Mouse (Mus musculus) stomach, embryonic 16.5 days (tissue): Measurements from ENCODE around the gene Ctla4. TPM values are rescaled to one million over a fixed set of nuclear protein-coding genes. Genes with fewer than 3 reads are reported as not detected.

Experiments used
- ATAC-seq: fragments of 200-750 bp; cut with Nextera tagmentation; 2 replicates; pipeline ENCODE4 v1.8.0; 2017; ENCODE audit warnings: moderate number of reproducible peaks, moderate TSS enrichment; ENCODE audit not compliant: insufficient read depth, low FRiP score
- H3K27ac ChIP-seq: fragments of 300-500 bp; sonication (generic); 2 replicates; pipeline ENCODE4 v1.5.1; 2014; ENCODE audit warnings: low read length
- H3K27me3 ChIP-seq: fragments of 300-500 bp; sonication (generic); 2 replicates; pipeline ENCODE4 v1.6.1; 2014; ENCODE audit warnings: low read length, control low read depth, mixed read lengths; ENCODE audit not compliant: control insufficient read depth, insufficient read depth
- H3K36me3 ChIP-seq: fragments of 300-500 bp; sonication (generic); 2 replicates; pipeline ENCODE4 v1.6.1; 2014; ENCODE audit warnings: low read length; ENCODE audit not compliant: control insufficient read depth, insufficient read depth
- H3K4me1 ChIP-seq: fragments of 300-500 bp; sonication (generic); 2 replicates; pipeline ENCODE4 v1.6.1; 2014; ENCODE audit warnings: low read length, control low read depth, mixed read lengths; ENCODE audit not compliant: control insufficient read depth, insufficient read depth
- H3K4me2 ChIP-seq: fragments of 300-500 bp; sonication (generic); 2 replicates; pipeline ENCODE4 v1.6.1; 2014; ENCODE audit warnings: low read depth, low read length, mixed read lengths
- H3K4me3 ChIP-seq: fragments of 300-500 bp; sonication (generic); replicated peaks from 2 replicates; pipeline ENCODE4 v1.5.1; 2014; ENCODE audit warnings: mild to moderate bottlenecking, low read length
- H3K9ac ChIP-seq: fragments of 300-500 bp; sonication (generic); 2 replicates; pipeline ENCODE4 v1.6.1; 2014; ENCODE audit warnings: low read length
- H3K9me3 ChIP-seq: fragments of 300-500 bp; sonication (generic); replicated peaks from 2 replicates; pipeline ENCODE4 v1.6.1; 2016; ENCODE audit warnings: low read length, control low read depth; ENCODE audit not compliant: control insufficient read depth
- WGBS: fragments of 180-500 bp; shearing (Covaris S2); extraction: QIAGEN DNeasy Blood & Tissue Kit; methylation state at CpG from one replicate; pipeline ENCODE4 v1.1.7; 2014; 5-methylcytosine and 5-hydroxymethylcytosine counted together
- polyA plus RNA-seq: library from polyadenylated mRNA; unstranded; fragments of >200 nt; fragmentation: Nextera tagmentation; extraction: Ambion mirVana; gene quantifications from 2 replicates; pipeline ENCODE4 v1.2.1, GENCODE M21; 2015

Ctla4 gene
- polyA plus RNA-seq, 1 experiment from 2014 or later: not detected

- H3K9ac ChIP-seq: no peak overlapping the region
- no peak for ATAC-seq
- 84% methylated on average over 3 of the region's 3 CpGs for WGBS
- no peaks in the 10 kb centered on the region for H3K36me3 ChIP-seq
- no peak overlapping the region for H3K27ac ChIP-seq
- no peaks in the 10 kb centered on the region for H3K4me1 ChIP-seq
- no peak overlapping the region for H3K4me3 ChIP-seq
- no peaks in the 10 kb centered on the region for H3K9me3 ChIP-seq
- H3K4me2 ChIP-seq: no peak overlapping the region
- H3K27me3 ChIP-seq: no peaks in the 10 kb centered on the region
Measured at GRCm38 (mm10) chr1:60907466-60907865, 20.7 kb downstream of the Ctla4 start.

- no peak overlapping the region for H3K9ac ChIP-seq
- no peaks in the 10 kb centered on the region for H3K9me3 ChIP-seq
- H3K27me3 ChIP-seq: no peaks in the 10 kb centered on the region
- no peak overlapping the region for H3K27ac ChIP-seq
- no peak overlapping the region for H3K4me2 ChIP-seq
- H3K4me1 ChIP-seq: no peaks in the 10 kb centered on the region
- no peaks in the 10 kb centered on the region for H3K36me3 ChIP-seq
- no peak overlapping the region for H3K4me3 ChIP-seq
- 84% methylated on average over 9 of the region's 9 CpGs for WGBS
- ATAC-seq: no peak
Measured at GRCm38 (mm10) chr1:60908751-60909161, 22.0 kb downstream of the Ctla4 start.

GRCm38 (mm10) chr1:60909746-60910145 is 22.9 kb downstream of the Ctla4 start:
- Histone ChIP-seq H3K4me2 (no peak overlapping the region), H3K4me3 (no peak overlapping the region), H3K9me3 (no peaks in the 10 kb centered on the region), H3K36me3 (no peaks in the 10 kb centered on the region), H3K27ac (no peak overlapping the region), H3K9ac (no peak overlapping the region), H3K4me1 (no peaks in the 10 kb centered on the region), H3K27me3 (no peaks in the 10 kb centered on the region)
- 63% methylated on average over 1 of the region's 1 CpGs for WGBS
- no peak for ATAC-seq

GRCm38 (mm10) chr1:60910796-60911195 is 24.0 kb downstream of the Ctla4 start:
- no peaks in the 10 kb centered on the region for H3K36me3 ChIP-seq
- H3K9me3 ChIP-seq: no peaks in the 10 kb centered on the region
- H3K4me2 ChIP-seq: no peak overlapping the region
- H3K4me1 ChIP-seq: no peaks in the 10 kb centered on the region
- no peak for ATAC-seq
- 44% methylated on average over 1 of the region's 1 CpGs for WGBS
- no peak overlapping the region for H3K4me3 ChIP-seq
- H3K27me3 ChIP-seq: no peaks in the 10 kb centered on the region
- no peak overlapping the region for H3K27ac ChIP-seq
- H3K9ac ChIP-seq: no peak overlapping the region

- Histone ChIP-seq H3K27me3 (no peaks in the 10 kb centered on the region), H3K9me3 (no peaks in the 10 kb centered on the region), H3K9ac (no peak overlapping the region), H3K27ac (no peak overlapping the region), H3K4me2 (no peak overlapping the region), H3K4me1 (0 out of 2 replicates have a peak, but pooled peaks cover under 1% of the 10 kb centered on the region), H3K4me3 (no peak overlapping the region), H3K36me3 (no peaks in the 10 kb centered on the region)
- 78% methylated on average over 3 of the region's 3 CpGs for WGBS
- ATAC-seq: no peak
Measured at GRCm38 (mm10) chr1:60911631-60912030, 24.8 kb downstream of the Ctla4 start.

GRCm38 (mm10) chr1:60913305-60913704 is 26.5 kb downstream of the Ctla4 start:
- H3K4me2 ChIP-seq: no peak overlapping the region
- 86% methylated on average over 4 of the region's 4 CpGs for WGBS
- H3K27ac ChIP-seq: no peak overlapping the region
- H3K27me3 ChIP-seq: no peaks in the 10 kb centered on the region
- H3K9ac ChIP-seq: no peak overlapping the region
- no peak for ATAC-seq
- H3K4me3 ChIP-seq: no peak overlapping the region
- H3K36me3 ChIP-seq: no peaks in the 10 kb centered on the region
- H3K9me3 ChIP-seq: no peaks in the 10 kb centered on the region
- H3K4me1 ChIP-seq: 0 out of 2 replicates have a peak, but pooled peaks cover 3% of the 10 kb centered on the region

- H3K4me3 ChIP-seq: no peak overlapping the region
- H3K9me3 ChIP-seq: no peaks in the 10 kb centered on the region
- H3K36me3 ChIP-seq: no peaks in the 10 kb centered on the region
- no peak overlapping the region for H3K9ac ChIP-seq
- no peak overlapping the region for H3K27ac ChIP-seq
- ATAC-seq: no peak
- H3K4me2 ChIP-seq: no peak overlapping the region
- WGBS: 42% methylated on average over 10 of the region's 10 CpGs
- H3K4me1 ChIP-seq: 0 out of 2 replicates have a peak, but pooled peaks cover 7% of the 10 kb centered on the region
- H3K27me3 ChIP-seq: no peaks in the 10 kb centered on the region
Measured at GRCm38 (mm10) chr1:60916281-60916781, 29.5 kb downstream of the Ctla4 start.

- ATAC-seq: peak; percentile 77; the same call in 1 of the 2 replicates
Measured at GRCm38 (mm10) chr1:60920493-60921355, 33.9 kb downstream of the Ctla4 start.

GRCm38 (mm10) chr1:60929036-60929435 is 42.2 kb downstream of the Ctla4 start:
- H3K27me3 ChIP-seq: no peaks in the 10 kb centered on the region
- H3K4me3 ChIP-seq: no peak overlapping the region
- no peak overlapping the region for H3K9ac ChIP-seq
- H3K36me3 ChIP-seq: no peaks in the 10 kb centered on the region
- H3K27ac ChIP-seq: no peak overlapping the region
- no peaks in the 10 kb centered on the region for H3K9me3 ChIP-seq
- H3K4me2 ChIP-seq: no peak overlapping the region
- WGBS: 84% methylated on average over 3 of the region's 3 CpGs
- no peak for ATAC-seq
- no peaks in the 10 kb centered on the region for H3K4me1 ChIP-seq

More at GRCm38 (mm10) chr1:60920493-60921355, 33.9 kb downstream of the Ctla4 start:
- H3K4me1 ChIP-seq: 0 out of 2 replicates have a peak, but pooled peaks cover 7% of the 10 kb centered on the region
- no peaks in the 10 kb centered on the region for H3K9me3 ChIP-seq
- WGBS: 72% methylated on average over 24 of the region's 24 CpGs
- H3K27ac ChIP-seq: no peak overlapping the region
- no peak overlapping the region for H3K4me3 ChIP-seq
- no peaks in the 10 kb centered on the region for H3K27me3 ChIP-seq
- no peak overlapping the region for H3K4me2 ChIP-seq
- H3K36me3 ChIP-seq: no peaks in the 10 kb centered on the region
- no peak overlapping the region for H3K9ac ChIP-seq
